Mouse (Mus musculus) regulatory T cell (primary cell): Measurements from ENCODE around the gene Usp2.

ENCODE experiments used
- in situ Hi-C: fragments of 300-600 bp; cut with MboI, MseI; formaldehyde crosslinking; loops from one replicate; pipeline ENCODE4 v1.15.1; 2025; ENCODE audit warnings: high pct_unique_total_duplicates

Gene Usp2

GRCm38 (mm10) chr9:44144023-44144717 is 77.3 kb downstream of the Usp2 start:
- in situ Hi-C loops = no loop called here

- in situ Hi-C loops = no loop called here
These were observed 77.9 kb downstream of the Usp2 start for GRCm38 (mm10) chr9:44144718-44145060.
